Mouse (Mus musculus) heart, embryonic 16.5 days (tissue): ENCODE data around the gene Zswim1. TPM values are rescaled to one million over a fixed set of nuclear protein-coding genes. Genes with fewer than 3 reads are reported as not detected.
A peak's percentile ranks its signal among the peaks of the same experiment; 100 is the strongest.

Source experiments
- ATAC-seq: fragments of 200-750 bp; cut with Nextera tagmentation; replicated peaks from 2 replicates; pipeline ENCODE4 v1.8.0; 2017; ENCODE audit warnings: moderate number of reproducible peaks; ENCODE audit not compliant: insufficient read depth, low FRiP score; ENCODE audit errors: extremely low read depth
- H3K27ac ChIP-seq: fragments of 300-500 bp; sonication (generic); 2 replicates; pipeline ENCODE4 v1.5.1; 2014; ENCODE audit warnings: mild to moderate bottlenecking, low read length, control low read depth, moderate library complexity
- H3K27me3 ChIP-seq: fragments of 300-500 bp; sonication (generic); 2 replicates; pipeline ENCODE4 v1.6.1; 2014; ENCODE audit warnings: low read length, mixed read lengths; ENCODE audit not compliant: control insufficient read depth, insufficient read depth
- H3K36me3 ChIP-seq: fragments of 300-500 bp; sonication (generic); 2 replicates; pipeline ENCODE4 v1.6.1; 2014; ENCODE audit not compliant: control insufficient read depth, insufficient read depth
- H3K4me1 ChIP-seq: fragments of 300-500 bp; sonication (generic); 2 replicates; pipeline ENCODE4 v1.6.1; 2014; ENCODE audit warnings: low read length, mixed read lengths; ENCODE audit not compliant: control insufficient read depth, insufficient read depth
- H3K4me2 ChIP-seq: fragments of 300-500 bp; sonication (generic); 2 replicates; pipeline ENCODE4 v1.6.1; 2014; ENCODE audit warnings: low read depth, mild to moderate bottlenecking, control low read depth, low read length
- H3K4me3 ChIP-seq: fragments of 300-500 bp; sonication (generic); 2 replicates; pipeline ENCODE4 v1.5.1; 2014; ENCODE audit warnings: mild to moderate bottlenecking, control low read depth, low read length
- H3K9ac ChIP-seq: fragments of 300-500 bp; sonication (generic); 2 replicates; pipeline ENCODE4 v1.6.1; 2014; ENCODE audit warnings: low read length, control low read depth
- H3K9me3 ChIP-seq: fragments of 300-500 bp; sonication (generic); replicated peaks from 2 replicates; pipeline ENCODE4 v1.6.1; 2016; ENCODE audit warnings: low read length; ENCODE audit not compliant: control insufficient read depth
- WGBS: fragments of 180-500 bp; shearing (Covaris S2); extraction: QIAGEN DNeasy Blood & Tissue Kit; methylation state at CpG from one replicate; pipeline ENCODE4 v1.1.7; 2014; 5-methylcytosine and 5-hydroxymethylcytosine counted together
- polyA plus RNA-seq: library from polyadenylated mRNA; unstranded; fragments of >200 nt; fragmentation: Nextera tagmentation; extraction: Ambion mirVana; gene quantifications from 2 replicates; pipeline ENCODE4 v1.2.1, GENCODE M21; 2015

Gene Zswim1
- polyA plus RNA-seq, 1 experiment from 2014 or later: 12.1 TPM

DNA sequence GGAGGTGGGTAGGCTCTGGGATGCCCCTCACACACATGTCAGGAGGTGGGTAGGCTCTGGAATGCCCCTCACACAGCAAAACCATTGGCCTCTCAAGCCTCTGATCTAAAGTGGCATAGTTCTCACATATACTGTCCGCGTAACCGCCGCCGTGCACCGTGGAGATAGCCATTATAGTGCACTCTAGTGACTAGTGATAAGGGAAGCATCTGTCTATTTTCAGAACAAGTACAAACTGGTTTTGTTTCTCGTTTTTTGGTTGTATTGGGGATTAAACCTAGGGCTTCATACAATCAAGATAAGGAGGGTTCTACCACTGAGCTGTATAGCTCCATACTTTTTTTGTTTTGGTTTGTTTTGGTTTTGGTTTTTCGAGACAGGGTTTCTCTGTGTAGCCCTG lies 6.7 kb upstream of the Zswim1 start:
- no peaks in the 10 kb centered on the region for H3K36me3 ChIP-seq
- H3K4me2 ChIP-seq: no peak overlapping the region
- H3K27me3 ChIP-seq: no peaks in the 10 kb centered on the region
- no peaks in the 10 kb centered on the region for H3K9me3 ChIP-seq
- no peak overlapping the region for H3K4me3 ChIP-seq
- no peak overlapping the region for H3K27ac ChIP-seq
- H3K4me1 ChIP-seq: peaks cover 5% of the 10 kb centered on the region
- no peak overlapping the region for H3K9ac ChIP-seq
- WGBS: 50% methylated on average over 8 of the region's 8 CpGs
- ATAC-seq: no peak

GRCm38 (mm10) chr2:164817206-164817605 lies 5.3 kb upstream of the Zswim1 start:
- no peaks in the 10 kb centered on the region for H3K9me3 ChIP-seq
- H3K27me3 ChIP-seq: no peaks in the 10 kb centered on the region
- no peak for ATAC-seq
- no peaks in the 10 kb centered on the region for H3K36me3 ChIP-seq
- peaks cover 5% of the 10 kb centered on the region for H3K4me1 ChIP-seq
- H3K27ac ChIP-seq: no peak overlapping the region
- no peak overlapping the region for H3K9ac ChIP-seq
- no peak overlapping the region for H3K4me3 ChIP-seq
- H3K4me2 ChIP-seq: no peak overlapping the region
- WGBS: 58% methylated on average over 6 of the region's 6 CpGs

DNA sequence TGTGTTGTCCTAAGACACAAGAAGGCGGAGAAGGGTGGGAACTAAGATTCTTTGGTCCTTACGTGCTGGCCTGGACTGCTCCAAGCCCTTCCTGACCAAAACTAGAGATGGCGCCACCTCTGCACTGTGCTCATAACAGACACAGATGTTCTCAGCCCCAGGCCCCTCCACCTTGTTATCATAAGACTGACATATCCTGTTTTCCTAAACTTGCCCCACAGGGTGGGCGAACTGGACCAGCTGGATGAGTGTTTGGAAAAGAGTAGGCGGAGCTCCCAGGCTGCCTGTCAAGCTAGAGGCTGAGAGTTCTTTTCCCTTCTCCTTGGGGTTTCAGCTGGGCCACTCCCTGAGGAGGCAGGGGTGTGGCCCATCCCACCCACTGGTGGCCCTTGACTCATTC lies 4.8 kb upstream of the Zswim1 start:
- no peak overlapping the region for H3K9ac ChIP-seq
- H3K4me3 ChIP-seq: no peak overlapping the region

GRCm38 (mm10) chr2:164821060-164821459 lies 1.4 kb upstream of the Zswim1 start:
- H3K4me2 ChIP-seq: no peak overlapping the region
- no peak for ATAC-seq
- no peak overlapping the region for H3K9ac ChIP-seq
- H3K27ac ChIP-seq: no peak overlapping the region
- no peaks in the 10 kb centered on the region for H3K9me3 ChIP-seq
- no peak overlapping the region for H3K4me3 ChIP-seq
- peaks cover 15% of the 10 kb centered on the region for H3K36me3 ChIP-seq
- WGBS: 83% methylated on average over 6 of the region's 6 CpGs
- peaks cover 5% of the 10 kb centered on the region; the same call in 1 of the 2 replicates for H3K4me1 ChIP-seq
- no peaks in the 10 kb centered on the region for H3K27me3 ChIP-seq

More for the DNA sequence above, 4.8 kb upstream of the Zswim1 start:
- Histone ChIP-seq H3K9me3 (no peaks in the 10 kb centered on the region), H3K4me2 (no peak overlapping the region), H3K36me3 (no peaks in the 10 kb centered on the region), H3K27me3 (no peaks in the 10 kb centered on the region), H3K27ac (no peak overlapping the region), H3K4me1 (peaks cover 7% of the 10 kb centered on the region)
- WGBS: 65% methylated on average over 5 of the region's 5 CpGs
- ATAC-seq: no peak

DNA sequence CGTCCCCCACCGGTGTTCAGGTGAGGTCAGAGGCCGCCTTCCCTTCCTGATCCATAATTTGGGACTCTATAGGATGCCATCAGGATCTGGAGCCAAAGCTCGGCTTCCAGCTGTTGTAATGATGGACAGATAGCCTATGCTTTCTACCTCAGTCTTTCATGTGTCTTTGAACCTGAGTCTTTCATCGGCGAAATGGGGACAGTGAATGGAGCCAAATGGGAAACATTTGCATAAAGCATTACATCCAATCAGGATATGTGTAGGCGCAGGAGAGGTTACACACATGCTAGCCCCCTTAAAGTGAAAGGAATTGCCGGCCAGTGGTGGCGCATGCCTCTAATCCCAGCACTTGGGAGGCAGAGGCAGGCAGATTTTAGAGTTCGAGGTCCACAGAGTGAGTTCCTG lies 697 bp downstream of the Zswim1 start:
- peak overlapping the region; percentile 81 for H3K4me2 ChIP-seq
- H3K4me1 ChIP-seq: peaks cover 5% of the 10 kb centered on the region; the same call in 1 of the 2 replicates
- H3K4me3 ChIP-seq: peak overlapping the region; percentile 91
- peaks cover 25% of the 10 kb centered on the region for H3K36me3 ChIP-seq
- peak overlapping the region; percentile 85 for H3K9ac ChIP-seq
- peak overlapping the region; percentile 85 for H3K27ac ChIP-seq
- no peaks in the 10 kb centered on the region for H3K27me3 ChIP-seq
- WGBS: 2% methylated on average over 10 of the region's 10 CpGs
- no peaks in the 10 kb centered on the region for H3K9me3 ChIP-seq
- peak; percentile 69 for ATAC-seq

GRCm38 (mm10) chr2:164823969-164824368 lies 1.5 kb downstream of the Zswim1 start:
- H3K27me3 ChIP-seq: no peaks in the 10 kb centered on the region

DNA sequence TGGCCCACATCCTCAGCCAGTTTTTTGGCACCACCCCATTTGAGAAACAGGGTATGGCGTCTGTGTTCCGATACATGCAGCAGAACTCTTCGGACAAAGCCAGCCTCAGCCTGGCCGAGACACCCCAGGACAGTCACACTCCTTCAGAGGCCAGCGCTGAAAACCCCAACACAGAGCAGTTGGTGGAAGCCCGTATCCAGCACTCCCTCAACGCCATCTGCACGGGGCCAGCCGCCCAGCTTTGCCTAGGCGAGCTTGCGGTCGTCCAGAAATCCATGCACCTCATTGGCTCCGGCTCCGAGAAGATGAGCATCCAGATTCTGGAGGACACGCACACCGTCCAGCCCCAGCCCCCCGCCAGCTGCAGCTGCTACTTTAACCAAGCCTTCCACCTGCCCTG lies 3.0 kb downstream of the Zswim1 start:
- Histone ChIP-seq H3K4me2 (no peak overlapping the region), H3K36me3 (peaks cover 25% of the 10 kb centered on the region), H3K9ac (no peak overlapping the region), H3K4me3 (no peak overlapping the region), H3K4me1 (peaks cover 6% of the 10 kb centered on the region; the same call in 1 of the 2 replicates), H3K27ac (no peak overlapping the region), H3K27me3 (no peaks in the 10 kb centered on the region), H3K9me3 (no peaks in the 10 kb centered on the region)
- no peak for ATAC-seq
- 93% methylated on average over 17 of the region's 17 CpGs for WGBS

More at GRCm38 (mm10) chr2:164823969-164824368, 1.5 kb downstream of the Zswim1 start:
- H3K9me3 ChIP-seq: no peaks in the 10 kb centered on the region
- H3K4me1 ChIP-seq: peaks cover 5% of the 10 kb centered on the region; the same call in 1 of the 2 replicates
- 87% methylated on average over 4 of the region's 4 CpGs for WGBS
- H3K36me3 ChIP-seq: peaks cover 25% of the 10 kb centered on the region
- H3K9ac ChIP-seq: no peak overlapping the region
- H3K4me3 ChIP-seq: no peak overlapping the region
- ATAC-seq: no peak
- H3K4me2 ChIP-seq: no peak overlapping the region
- H3K27ac ChIP-seq: no peak overlapping the region

- H3K36me3 ChIP-seq: peaks cover 25% of the 10 kb centered on the region
- ATAC-seq: no peak
- H3K4me1 ChIP-seq: peaks cover 7% of the 10 kb centered on the region; the same call in 1 of the 2 replicates
- H3K9me3 ChIP-seq: no peaks in the 10 kb centered on the region
- no peak overlapping the region for H3K4me2 ChIP-seq
- no peak overlapping the region for H3K9ac ChIP-seq
- H3K27ac ChIP-seq: no peak overlapping the region
- no peak overlapping the region for H3K4me3 ChIP-seq
- no peaks in the 10 kb centered on the region for H3K27me3 ChIP-seq
- WGBS: 75% methylated on average over 16 of the region's 16 CpGs
Observed at GRCm38 (mm10) chr2:164827146-164827850, 4.8 kb downstream of the Zswim1 start.

GRCm38 (mm10) chr2:164828437-164828836 lies 6.0 kb downstream of the Zswim1 start, which contains the start of gene Spata25:
Gene Spata25 (minus strand): TSS chr2:164828537.
- peaks cover 6% of the 10 kb centered on the region; the same call in 1 of the 2 replicates for H3K4me1 ChIP-seq
- peaks cover 25% of the 10 kb centered on the region for H3K36me3 ChIP-seq
- no peak within 1 kb of the TSS for H3K4me2 ChIP-seq
- no peak within 1 kb of the TSS for H3K4me3 ChIP-seq
- H3K9me3 ChIP-seq: no peaks in the 10 kb centered on the region
- no peak within 1 kb of the TSS for H3K27ac ChIP-seq
- no peak within 1 kb of the TSS for H3K9ac ChIP-seq
- H3K27me3 ChIP-seq: no peaks in the 10 kb centered on the region
- 80% methylated on average over 6 of the region's 6 CpGs for WGBS
- no peak for ATAC-seq
